Mouse (Mus musculus) 416B (cell line): ENCODE data around the gene Celsr1.
"Not testable (repeated sequence)": the region's sequence is repeated elsewhere in the genome, so short reads cannot be mapped to it uniquely, and the experiment has no call there.

ENCODE experiments used
- DNase-seq: peaks from one replicate; pipeline ENCODE4 v3.0.0; 2011; ENCODE audit warnings: low read depth

Celsr1 gene

GRCm38 (mm10) chr15:85892498-85893118 lies 141.0 kb downstream of the Celsr1 start:
- DNase-seq, result no peak

DNA sequence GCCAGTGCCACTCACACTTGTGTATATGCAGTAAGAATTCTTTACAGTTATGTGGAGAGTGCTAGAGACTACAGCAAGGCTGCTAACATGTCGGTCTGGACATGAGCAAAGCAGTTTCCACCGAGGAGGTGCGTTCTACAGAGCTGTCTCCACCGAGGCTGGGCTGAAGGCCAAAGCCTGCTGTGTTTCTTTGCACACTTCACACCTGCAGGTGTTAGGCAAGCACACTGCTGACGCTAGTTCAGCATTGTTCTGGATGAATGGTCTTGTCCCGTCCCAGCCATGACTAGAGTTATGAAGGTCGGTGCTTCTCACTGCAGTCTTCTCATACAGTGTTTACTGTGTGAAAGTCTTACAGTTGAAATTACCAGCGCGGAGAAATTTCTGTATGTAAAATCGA lies 141.6 kb downstream of the Celsr1 start:
- no peak for DNase-seq

- no peak for DNase-seq
These were observed 144.3 kb downstream of the Celsr1 start for GRCm38 (mm10) chr15:85889235-85889634.

DNA sequence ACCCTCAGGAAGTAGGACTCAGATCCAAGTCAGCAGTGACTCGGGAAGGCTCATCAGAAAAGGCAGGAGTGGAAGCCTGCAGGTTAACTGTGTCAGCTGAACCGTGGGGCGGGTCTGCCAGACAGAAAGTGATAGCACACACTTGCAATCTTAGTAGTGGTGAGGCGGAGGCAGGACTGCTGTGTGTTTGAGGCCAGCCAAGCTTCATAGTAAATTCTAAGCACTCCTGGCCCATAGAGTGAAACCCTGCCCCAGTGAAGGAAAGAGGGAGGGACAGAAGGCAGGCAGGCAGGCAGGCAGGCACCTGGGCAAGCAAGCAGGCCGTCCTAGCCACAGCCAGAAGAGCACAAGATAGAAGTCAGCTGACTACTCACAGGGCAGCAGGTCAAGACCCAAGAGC lies 148.0 kb downstream of the Celsr1 start:
- no peak for DNase-seq

GRCm38 (mm10) chr15:85879498-85879895 lies 154.1 kb downstream of the Celsr1 start:
- no peak for DNase-seq

GRCm38 (mm10) chr15:85878848-85879497 lies 154.6 kb downstream of the Celsr1 start, which contains the start of gene Trmu:
TSS of gene Trmu (plus strand) at chr15:85879312.
- DNase-seq, result peak; percentile 91

GRCm38 (mm10) chr15:85877336-85877735 lies 156.2 kb downstream of the Celsr1 start:
- no peak for DNase-seq

DNA sequence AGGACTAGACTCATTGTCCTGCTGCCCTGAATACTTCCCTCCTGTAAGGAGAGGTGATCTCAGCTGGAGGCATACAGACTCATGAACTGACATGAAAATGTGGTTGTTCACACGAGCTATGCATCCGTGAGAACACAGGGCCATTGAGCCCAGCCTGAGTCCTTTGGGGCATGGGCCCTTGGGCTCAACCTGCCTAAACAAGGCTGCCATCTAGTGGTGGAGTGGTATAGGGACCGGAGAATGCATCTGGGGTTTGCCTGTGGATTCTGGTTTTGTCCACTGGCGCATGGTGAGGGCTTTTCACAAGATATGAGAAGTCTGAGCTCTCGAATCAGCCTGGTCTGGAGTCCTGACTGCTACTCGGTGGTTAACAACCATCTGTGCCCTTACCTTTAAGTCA lies 165.9 kb downstream of the Celsr1 start:
- DNase-seq, result peak; percentile 73

GRCm38 (mm10) chr15:85865913-85866312 lies 167.7 kb downstream of the Celsr1 start:
- not testable (repeated sequence) for DNase-seq

- DNase-seq, result peak; percentile 98
These were observed 174.0 kb downstream of the Celsr1 start, which contains the start of gene Gtse1 for GRCm38 (mm10) chr15:85859490-85860031. TSS of gene Gtse1 (plus strand) at chr15:85859745.

DNA sequence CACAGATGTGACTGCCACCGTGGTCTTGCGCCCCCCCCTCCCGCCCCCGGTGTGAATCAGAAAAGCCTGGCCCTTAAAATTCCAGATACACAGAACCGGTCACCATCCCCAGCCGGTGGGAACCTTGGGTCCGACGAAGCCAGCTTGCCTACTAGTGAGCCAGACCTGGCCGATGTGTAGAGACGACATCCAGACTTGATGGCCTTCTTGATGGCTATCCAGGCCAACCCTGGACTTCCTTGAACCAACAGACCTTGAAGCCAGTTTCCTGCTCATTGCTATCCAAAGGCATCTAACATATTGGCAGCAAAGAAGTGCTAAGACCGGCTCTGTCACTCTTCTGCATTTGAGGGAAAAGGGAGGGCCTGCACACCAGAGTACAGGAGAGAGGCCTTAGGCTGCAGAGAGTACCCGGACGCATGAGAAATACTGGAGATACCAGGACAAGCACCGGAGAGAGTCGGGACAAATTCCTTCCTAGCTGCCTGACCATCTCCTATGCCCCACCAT lies 174.5 kb downstream of the Celsr1 start:
- no peak for DNase-seq

- peak; percentile 62 for DNase-seq
These were observed 181.8 kb downstream of the Celsr1 start for GRCm38 (mm10) chr15:85851656-85852392.
